Mouse (Mus musculus) R1 (cell line): Measurements from ENCODE around the gene Grcc10.

Source experiments
- DNase-seq: peaks from one replicate; pipeline ENCODE4 v3.0.0-alpha.2; 2018; ENCODE audit warnings: low read depth, low spot score

Grcc10 gene

DNA sequence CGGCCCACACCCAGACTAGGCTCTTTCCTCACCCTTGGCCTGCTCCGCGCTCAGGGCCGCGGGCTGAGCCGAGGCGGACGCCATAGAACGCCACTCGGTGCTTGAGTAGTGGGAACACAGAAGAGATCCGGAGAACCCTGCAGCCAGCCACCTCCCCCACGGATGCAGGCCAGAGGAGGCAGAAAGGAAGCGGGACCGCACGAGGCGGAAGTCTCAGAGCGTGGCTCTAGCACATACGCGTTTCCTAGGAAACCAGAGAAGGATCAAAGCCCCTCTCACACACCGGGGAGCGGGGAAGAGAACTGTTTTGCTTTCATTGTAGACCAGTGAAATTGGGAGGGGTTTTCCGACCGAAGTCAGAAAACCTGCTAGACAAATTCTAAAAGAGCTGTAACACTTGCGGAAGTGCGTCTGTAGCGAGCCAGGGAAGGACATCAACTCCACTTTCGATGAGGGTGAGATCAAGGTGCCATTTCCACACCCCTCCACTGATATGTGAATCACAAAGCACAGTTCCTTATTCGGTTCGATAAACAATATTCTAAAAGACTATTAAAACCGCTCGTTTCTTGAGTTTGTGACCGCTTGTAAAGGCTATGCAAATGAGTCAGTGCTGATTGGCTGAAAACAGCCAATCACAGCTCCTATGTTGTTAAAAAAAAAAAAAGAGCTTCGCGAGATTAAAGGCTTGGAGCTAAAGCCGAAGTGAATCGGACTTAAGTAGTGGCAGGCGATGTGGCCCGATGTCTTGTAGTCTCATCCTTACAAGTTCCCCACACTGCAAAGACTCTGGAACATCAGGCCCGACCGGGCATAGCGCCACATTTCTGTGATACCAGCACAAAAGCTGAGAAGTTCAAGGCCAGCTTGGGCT is at the start of gene Grcc10:
Grcc10 (minus strand) TSS at position 487 of the 874 bp plus-strand sequence.
- DNase-seq, result peak; percentile 100

DNA sequence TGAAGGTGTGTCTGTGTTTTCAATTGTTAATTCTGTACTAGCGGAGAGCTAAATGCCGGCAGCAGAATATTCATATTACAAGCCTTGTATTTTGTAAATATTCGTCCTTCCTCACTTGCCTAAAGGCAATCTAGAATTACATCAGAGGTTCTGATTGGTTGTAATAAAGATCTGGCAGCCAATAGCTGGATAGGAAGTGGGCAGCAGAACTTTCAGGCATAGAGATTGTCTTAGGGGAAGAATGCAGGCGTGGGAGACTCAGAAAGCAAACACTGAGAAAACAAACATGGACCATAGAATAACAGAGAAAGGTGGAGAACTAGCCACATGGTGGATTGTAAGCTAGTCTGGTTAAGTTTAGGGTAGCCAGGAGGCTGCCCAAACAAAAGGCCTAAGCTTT is 48.9 kb upstream of the Grcc10 start:
- DNase-seq, result no peak

DNA sequence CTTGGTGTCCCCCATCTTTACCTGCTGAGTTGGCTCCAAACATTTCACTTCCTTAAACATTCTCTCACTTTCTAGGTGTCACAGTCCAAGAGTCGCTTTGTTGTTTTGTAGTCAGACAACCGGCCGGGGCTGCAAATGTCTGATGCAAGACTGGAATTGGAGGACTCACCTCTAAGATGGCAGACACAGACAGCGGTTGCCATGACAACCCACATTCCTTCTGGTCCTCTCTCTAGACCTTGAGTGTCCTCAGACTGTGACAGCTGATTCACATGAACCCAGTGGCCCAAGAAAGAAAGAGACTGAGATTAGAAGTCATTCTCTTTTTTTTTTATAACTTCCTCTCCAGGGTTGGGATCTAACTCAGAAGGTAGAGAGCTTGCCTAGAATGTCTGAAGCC is 48.3 kb upstream of the Grcc10 start:
- DNase-seq, result peak; percentile 84

DNA sequence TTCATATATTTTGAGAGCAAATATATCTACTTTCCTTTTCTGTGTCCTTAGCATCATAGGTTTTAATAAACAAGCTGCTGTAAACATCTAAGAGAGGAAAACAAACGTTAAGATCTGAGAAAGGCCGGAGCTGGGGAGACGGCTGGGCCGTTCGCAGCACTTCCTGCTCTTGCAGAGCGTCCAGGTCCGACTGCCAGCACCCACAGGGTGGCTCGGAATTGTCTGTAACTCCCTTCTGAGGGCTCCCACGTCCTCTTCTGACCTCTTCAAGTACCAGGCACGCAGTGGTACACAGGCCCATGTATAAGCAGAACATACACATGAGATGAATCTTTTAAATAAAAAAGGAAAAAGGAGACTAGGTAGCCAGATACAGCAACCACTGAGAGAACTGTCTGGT is 46.5 kb upstream of the Grcc10 start:
- no peak for DNase-seq

DNA sequence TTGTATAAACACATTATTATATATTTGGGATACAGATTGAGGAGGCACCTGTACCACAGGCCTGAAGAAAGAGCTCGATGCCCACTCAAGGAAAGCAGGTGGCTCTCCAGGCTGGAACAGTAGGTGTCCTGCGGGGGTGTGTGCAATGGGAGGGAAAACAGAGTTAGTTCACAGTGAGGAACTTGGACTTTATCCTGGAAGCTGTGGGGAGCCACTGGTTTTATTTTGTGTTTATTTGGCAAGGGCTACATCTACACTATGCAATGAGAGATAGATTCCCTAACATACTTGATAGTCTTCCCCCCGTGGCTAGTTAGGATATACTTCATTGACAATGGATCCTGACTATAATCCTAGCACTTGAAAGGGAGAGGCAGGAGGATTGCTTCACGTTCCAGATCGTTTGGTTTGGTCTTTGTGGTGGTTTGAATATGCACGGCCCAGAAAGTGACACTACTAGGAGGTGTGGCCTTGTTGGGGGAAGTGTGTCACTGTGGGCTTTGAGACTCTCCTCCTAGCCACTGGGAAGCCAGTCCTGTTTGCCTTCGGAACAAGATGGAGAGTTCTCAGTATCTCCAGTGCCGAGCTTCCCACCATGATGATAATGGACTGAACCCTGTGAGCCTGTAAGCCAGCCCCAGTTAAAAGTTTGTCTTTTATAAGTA is 45.7 kb upstream of the Grcc10 start:
- no peak for DNase-seq

DNA sequence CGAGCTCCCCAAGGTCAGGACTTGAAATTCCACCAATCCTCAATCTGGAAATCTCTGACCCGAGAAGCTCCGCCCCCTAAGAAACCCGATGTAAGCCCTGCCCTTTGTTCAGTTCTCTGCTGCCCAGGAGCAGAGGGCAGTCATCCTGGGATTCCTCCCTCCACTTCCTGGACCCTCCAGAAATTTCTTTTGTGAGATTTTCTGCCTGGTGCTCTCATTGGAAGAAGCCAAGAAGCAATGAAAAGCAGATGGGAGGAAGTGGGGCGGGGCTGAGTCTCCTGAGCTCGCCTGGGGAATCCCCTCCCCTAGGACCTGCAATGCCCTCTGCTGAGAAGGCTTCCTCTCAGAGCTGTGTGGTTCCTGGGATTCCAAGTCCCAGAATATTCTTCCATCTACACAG is 41.3 kb upstream of the Grcc10 start:
- DNase-seq, result peak; percentile 97

DNA sequence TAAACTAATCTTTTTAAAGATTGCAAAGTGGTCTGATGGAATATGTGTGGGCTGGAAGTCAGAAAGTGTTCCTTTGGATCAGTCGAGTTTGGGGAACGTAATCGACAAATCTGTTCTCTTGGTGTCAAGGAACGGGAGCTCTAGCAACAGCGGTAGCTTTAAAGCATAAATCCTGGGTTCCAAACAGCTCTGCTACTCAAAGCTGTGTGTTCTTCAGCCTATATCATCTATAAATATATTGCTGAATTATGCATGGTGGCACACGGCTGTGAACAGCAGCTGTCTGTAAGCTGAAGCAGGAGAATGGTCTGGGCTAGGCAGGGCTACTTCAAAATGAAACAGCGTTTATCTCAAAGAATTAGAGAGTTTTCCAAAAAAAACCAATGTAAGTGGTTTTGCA is 39.7 kb upstream of the Grcc10 start:
- DNase-seq, result no peak

DNA sequence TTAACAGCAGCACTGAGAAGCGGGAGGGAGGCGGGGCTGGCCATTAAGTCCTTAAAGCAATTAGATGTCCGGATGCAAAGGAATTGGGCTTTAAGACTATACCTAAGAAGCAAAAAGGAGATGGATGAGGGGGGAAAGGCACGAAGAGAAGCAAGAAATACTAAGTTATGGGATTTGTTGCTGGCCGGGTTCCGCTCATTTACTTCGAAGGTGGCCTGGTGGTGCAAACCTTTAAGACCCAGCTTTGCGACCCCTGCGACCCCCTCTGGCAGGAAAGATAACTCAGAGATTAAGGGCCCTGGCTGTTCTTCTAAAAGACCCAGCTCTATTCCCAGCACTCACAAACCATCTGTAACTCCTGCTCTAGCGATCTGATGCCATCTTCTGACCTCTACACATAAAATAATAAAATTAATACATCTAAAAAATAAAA is 38.8 kb upstream of the Grcc10 start:
- DNase-seq, result no peak

DNA sequence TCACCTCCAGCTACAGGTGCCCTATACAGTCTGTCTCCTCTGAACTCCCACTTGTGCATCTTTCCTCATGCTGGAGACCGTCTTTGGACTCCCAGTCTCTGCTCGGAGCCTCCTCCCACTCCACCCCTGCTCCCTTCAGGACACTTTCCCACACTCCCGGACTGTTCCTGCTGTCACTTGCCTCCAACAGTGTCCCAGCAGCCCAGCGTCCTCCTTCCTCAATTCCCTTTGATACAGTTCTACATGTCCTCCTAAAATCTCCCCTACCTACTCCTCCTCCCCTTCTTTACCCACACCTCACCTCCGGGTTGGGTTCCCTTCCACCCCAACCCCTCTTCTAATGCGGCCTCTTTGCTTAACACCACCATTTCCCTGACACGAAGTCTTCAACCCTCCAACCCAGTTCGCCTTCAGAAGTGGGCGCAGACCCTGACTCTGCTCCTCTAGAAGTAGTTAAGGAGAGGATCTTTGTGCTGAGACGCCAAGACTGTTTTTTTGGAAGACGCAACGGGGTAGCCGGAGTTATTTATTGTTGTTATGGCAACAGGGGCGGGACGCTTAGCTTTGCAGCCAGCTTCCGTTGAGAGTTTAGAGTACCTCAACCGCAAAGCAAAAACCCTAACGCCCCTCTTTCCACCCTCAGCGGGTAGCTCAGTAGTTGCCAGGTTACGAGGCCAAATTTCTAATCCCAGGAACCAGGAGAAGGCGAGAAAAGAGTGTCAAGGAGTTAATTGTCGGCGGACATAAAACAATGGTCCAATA is 38.2 kb upstream of the Grcc10 start, which contains the start of gene Lrrc23:
Lrrc23 (minus strand) TSS at position 506 of the 762 bp plus-strand sequence.
- peak; percentile 94 for DNase-seq

DNA sequence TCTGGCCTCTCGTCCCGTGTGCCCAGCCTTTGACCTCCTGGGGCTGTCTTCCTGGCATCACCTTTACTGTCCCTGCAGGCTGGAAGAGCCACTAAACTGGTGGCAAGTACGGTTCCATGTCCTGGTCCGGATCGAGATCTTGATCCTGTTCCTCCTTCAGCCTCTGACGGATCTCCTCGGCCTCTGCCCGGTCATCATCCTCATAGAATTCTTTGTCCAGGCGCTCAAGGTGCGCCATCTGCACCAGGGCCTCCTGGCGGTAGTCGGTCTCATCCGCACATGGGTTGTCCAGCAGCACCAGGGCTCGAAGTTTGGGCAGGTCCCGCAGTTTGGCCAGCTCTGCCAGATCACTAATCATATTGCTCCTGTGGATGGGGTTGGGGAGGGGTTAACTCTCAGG is 29.3 kb upstream of the Grcc10 start:
- DNase-seq, result no peak

DNA sequence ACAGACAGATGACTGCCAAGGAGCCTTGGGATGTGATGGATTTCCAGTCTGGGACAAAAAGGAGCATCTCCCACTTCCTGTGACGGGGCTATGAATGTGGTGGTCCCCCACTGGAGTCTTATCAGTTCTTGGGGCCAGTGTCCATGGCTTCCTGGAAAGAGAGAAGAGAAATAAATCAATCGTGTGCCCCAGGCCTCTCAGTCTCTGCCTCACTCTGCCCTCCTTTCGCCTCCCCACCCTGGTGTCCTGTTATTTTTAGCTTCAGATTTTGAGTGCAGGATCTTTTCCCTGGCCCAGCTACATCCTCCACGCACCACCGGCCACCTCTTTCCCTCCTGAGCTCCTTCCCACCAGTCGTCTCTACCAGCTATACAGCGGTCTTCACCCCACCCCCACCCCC is 28.8 kb upstream of the Grcc10 start:
- no peak for DNase-seq

DNA sequence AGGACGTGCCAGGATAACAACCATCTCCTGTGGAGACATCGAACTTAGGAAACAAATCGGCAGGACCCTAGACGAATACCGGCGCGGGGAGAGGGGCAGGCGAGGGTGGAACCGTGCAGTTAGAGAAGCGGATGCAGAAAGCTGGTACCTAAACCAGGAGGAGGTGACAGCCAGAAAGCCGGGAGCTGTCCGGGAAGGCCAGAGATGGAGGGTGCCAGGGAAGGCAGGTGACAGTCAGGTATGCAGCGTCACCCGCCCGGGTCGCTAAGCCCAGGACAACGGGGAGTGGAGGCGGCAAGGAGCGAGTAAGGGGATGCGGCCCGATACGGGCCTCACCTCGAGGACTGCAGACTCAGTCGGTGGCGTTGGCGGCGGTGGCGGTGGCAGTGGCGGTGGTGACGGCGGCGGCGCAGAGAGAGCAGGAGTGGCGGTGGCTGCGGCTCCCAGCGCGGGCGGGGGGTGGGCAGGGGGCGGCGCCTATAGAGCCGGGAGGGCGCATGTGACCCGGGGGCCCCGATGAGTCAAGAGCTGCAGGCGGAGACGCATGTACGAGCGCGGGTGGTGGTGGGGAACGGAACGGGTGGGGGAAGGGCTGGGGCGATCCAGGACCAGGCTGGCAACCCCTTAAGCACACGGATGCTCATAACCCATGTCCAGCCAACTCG is 28.1 kb upstream of the Grcc10 start, which contains the start of gene Eno2:
Eno2 (minus strand) TSS at position 573 of the 665 bp plus-strand sequence.
- DNase-seq, result peak; percentile 48

DNA sequence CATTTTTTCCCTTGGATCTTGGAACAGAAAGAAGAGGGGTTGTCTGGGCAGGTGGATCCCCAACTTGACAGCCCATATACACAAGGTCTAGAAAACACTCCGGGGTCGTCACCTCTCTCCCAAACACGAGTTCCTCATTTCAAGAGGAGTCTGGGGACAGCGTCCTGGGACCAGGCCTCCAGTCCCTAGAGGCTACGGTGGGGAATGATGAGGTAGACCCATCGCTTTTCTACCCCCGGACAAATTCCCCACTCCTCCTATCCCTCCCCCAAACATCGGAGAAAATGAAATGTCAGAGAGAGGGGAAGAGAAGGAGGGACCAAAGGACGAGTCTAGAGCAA is 27.5 kb upstream of the Grcc10 start:
- DNase-seq, result no peak

DNA sequence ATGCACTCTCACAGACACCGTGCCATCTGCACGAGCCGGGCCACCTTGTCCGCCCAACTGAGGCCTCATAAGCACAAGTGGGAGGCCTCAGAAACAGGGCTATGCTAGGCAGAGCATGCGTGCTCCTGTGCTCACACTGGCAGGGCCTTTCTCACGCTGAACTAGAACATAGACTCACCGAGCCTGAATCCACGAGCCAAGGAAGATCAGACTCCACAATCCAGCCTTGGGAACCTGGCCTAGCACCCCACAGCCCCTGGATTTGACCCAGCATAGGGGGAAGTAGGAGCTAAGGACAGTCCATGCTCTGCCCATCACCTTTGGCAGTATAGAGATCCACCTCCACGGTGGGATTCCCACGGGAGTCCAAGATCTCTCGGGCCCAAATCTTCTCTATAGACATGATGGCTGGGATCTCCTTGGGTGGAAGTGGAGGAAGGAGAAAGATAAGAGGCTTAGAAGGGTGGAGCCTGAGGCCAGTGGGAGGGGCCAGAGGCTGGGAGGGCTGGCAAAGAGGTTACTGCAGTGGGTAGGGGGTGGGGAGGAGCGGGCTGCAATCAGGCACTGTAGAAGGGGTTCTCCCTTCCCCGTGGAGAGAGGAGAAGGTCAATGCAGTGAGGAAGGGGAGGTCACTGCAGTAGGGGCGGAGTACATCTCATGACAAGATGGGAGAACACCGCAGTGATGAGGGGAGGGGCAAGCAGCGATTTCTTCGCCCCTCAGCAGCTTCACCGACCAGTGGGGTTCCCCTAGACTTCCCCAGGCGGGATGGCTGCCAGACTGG is 26.9 kb upstream of the Grcc10 start:
- DNase-seq, result peak; percentile 84

DNA sequence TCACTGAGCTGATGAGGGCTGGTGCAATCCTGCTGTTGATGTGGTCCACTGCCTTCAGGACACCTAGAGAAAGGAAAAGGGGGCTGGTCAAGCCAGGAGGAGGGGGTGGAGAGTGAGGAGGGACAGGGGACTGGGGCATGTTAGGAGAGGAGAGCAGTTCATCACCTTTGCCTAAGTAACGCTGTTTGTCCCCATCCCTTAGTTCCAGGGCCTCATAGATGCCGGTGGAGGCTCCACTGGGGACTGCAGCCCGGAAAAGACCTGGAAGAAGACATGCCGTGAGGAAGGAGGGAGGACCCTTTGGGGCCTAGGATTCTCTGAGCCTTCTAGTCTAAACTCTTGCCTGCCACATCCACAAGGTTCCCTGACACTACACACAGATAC is 26.4 kb upstream of the Grcc10 start:
- DNase-seq, result no peak

DNA sequence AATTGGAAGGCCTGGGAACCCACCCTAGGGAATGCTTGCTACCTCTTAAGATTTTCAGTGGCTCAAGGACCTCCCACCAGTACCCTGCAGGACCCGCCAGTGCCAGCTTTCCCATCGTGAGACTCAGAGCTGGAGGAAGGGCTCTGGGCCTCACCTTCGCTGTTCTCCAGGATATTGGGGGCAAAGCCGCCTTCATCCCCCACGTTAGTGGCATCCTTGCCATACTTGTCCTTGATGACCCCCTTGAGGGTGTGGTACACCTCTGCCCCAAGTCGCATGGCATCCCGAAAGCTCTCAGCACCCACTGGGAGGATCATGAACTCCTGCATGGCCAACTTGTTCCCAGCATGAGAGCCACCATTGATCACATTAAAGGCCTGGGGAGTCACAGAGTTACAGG is 24.8 kb upstream of the Grcc10 start:
- no peak for DNase-seq

DNA sequence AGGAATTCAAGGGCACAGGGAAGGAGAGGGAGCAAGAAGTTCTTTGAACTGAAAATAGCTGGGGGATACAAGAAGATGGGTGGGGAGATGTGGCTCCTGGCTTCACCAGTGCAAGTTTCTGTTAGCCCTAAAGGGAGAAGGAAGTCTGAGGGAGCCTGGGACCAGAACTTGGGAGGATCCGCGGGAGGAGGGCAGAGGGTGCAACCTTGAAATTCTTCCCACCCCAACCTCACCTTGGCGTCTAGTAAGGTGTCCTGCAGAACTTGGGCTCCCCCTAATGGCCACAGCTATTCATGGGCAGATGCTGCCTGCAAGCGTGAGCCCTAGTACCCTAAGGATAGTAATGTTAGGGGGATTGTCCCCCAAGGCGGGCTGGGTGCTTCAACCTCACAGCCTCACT is 18.1 kb upstream of the Grcc10 start:
- DNase-seq, result peak; percentile 94

DNA sequence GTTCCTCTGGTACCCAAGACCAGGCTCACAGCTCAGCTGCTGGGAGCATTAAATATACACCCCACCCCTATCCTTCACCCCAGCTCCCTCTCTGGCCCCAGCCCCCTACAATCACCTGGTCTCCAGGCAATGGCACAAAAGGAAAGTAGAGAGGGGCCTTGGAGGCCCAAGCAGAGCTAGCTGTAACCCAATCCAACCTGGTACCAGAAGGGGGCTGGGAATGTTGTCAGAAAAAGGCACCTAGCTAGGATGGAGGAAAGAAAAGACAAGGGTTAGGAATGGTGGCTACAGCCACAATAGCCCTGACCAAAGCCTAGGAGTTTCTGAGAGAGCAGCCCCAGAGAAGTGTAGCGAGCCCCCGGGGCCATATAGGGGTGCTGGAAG is 17.7 kb upstream of the Grcc10 start:
- DNase-seq, result no peak

DNA sequence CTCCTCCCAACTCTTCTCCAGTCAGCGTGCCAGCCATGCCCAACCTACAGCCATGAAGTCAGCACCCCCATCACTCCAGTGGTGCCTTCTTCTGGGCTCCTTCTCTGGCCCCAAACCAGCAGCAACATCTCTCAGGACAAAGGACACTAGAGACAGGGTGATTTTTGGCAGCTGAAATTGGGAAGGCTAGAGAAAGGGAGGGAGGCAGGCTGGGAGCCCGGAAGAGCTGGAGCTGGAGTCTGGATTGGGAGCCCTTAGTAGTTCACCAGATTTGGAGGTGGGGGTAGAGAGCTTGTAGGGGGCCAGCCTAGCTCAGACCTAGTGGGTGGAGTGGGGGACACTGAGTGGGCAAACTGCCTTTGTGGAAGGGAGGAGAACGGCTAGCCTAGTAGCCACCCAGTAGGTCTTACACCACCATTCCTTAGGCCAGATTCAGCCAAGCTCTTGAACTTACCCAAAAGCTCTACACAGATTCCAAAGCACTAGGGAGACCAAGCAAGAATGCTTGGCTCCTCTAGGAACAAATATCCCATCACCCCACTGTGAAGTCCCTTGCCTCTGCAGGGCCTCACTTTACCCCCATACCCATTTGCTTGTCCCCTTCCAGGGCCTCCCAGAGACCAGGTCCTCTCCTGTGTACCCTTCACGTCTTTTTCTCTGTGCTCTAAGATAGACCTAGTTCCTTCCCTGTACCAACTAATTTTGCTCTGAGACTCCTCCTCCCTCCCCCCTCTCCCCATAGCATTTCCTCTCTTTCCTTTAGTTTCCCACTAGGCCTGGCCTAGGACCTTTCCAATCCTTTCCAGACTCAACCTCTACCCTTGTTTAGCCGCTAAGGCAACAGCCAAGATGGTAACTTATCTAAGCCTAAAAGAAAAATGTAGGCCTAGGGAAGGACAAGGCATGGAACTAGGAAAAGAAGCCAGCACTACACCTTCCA is 17.0 kb upstream of the Grcc10 start:
- no peak for DNase-seq

DNA sequence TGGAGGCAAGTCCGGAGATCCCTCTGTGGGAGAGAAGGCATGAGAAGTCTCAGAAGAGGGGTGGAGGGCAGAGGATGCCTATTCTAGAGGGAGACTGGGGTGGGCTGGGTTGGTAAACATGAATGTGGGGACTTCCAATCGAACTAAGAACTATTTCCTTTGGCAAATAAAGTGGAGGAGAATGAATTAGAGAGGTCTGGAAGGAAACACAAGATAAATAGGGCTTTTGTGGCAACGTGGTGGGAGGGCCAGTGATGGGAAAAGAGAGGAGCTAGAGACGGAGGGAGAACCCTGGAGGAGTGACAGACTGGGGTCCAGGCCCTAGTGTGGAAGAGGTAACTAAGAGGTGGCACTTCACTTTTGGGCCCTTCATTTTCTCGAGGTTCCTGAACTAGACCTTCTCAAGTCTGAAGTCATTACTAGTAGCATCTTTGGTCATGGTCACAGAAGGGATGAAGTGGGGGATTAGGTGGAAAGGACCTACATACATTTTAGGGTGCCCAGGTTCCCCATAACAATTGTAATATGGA is 16.2 kb upstream of the Grcc10 start:
- no peak for DNase-seq
